In the genomic region with DNA sequence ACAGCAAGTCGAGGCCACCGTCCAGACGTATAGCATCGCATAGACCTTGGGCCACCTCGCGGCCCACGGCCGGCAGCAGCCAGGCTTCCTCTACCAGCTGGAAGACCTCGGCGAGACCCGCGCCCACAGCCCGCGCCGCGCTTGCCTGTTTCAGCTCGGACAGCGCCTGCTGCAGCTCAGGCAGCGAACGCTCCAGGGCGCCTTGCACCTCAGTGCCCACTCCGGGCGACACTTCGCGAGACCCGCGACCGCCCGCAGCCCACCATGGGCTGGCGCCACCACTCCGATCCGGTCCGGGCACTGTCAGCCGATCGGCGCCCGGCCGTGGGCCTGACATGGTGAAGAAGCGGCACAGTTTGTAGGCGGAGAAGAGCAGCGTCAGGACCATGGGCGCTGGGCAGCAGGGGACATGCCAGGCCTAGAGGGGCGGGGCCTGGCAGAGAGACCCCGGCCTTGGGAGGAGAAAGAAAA, we compare ENCODE assay signal across 8 mouse cellular contexts. TPM values are rescaled to one million over a fixed set of nuclear protein-coding genes. Genes with fewer than 3 reads are reported as not detected.
DNase-seq lines count a peak whose midpoint lies in the region; ATAC-seq and TF ChIP-seq lines count a peak whose summit lies in the region.

No protein-coding gene starts in this region.

- peak overlapping the region; percentile 43 for H3K4me3 ChIP-seq in embryonic fibroblast, embryonic 13.5 days (ENCODE audit: insufficient read depth, low read length)
- H3K4me3 ChIP-seq in intestine, embryonic 16.5 days (ENCODE audit: low read length): peak overlapping the region; percentile 56
- H3K4me3 ChIP-seq in liver, embryonic 16.5 days (ENCODE audit: low read depth, low read length): peak overlapping the region; percentile 53

- H3K9me3 ChIP-seq in intestine, embryonic 16.5 days (ENCODE audit: control insufficient read depth, low read length): no peaks in the 10 kb centered on the region
- H3K9me3 ChIP-seq in liver, embryonic 16.5 days (replicated peaks; ENCODE audit: control insufficient read depth, low read length): no peaks in the 10 kb centered on the region

- peak overlapping the region; percentile 96 for H3K4me2 ChIP-seq in intestine, embryonic 16.5 days (ENCODE audit: low read depth, low read length)
- H3K4me2 ChIP-seq in liver, embryonic 16.5 days (ENCODE audit: low read depth, low read length): peak overlapping the region; percentile 57

- no peaks in the 10 kb centered on the region for H3K36me3 ChIP-seq in intestine, embryonic 16.5 days (ENCODE audit: control insufficient read depth, insufficient read depth, low read length)
- no peaks in the 10 kb centered on the region for H3K36me3 ChIP-seq in liver, embryonic 16.5 days (ENCODE audit: control insufficient read depth, insufficient read depth)

- no peaks in the 10 kb centered on the region for H3K4me1 ChIP-seq in embryonic fibroblast, embryonic 13.5 days (ENCODE audit: control insufficient read depth, insufficient read depth, low read length)
- H3K4me1 ChIP-seq in intestine, embryonic 16.5 days (ENCODE audit: control insufficient read depth, insufficient read depth, low read length): peaks cover 8% of the 10 kb centered on the region
- H3K4me1 ChIP-seq in liver, embryonic 16.5 days (ENCODE audit: control insufficient read depth, low read depth, low read length): peaks cover 13% of the 10 kb centered on the region

- H3K9ac ChIP-seq in intestine, embryonic 16.5 days (ENCODE audit: low read depth, low read length): peak overlapping the region; percentile 57
- no peak overlapping the region for H3K9ac ChIP-seq in liver, embryonic 16.5 days (ENCODE audit: low read depth, low read length)

- no peak for TF ChIP-seq CTCF in embryonic fibroblast, embryonic 13.5 days (IDR thresholded peaks at IDR 0.05; ENCODE audit: borderline replicate concordance, insufficient read depth, low read length)

- WGBS in intestine, embryonic 16.5 days: under 1% methylated on average over 44 of the region's 44 CpGs
- 3% methylated on average over 44 of the region's 44 CpGs for WGBS in liver, embryonic 16.5 days (ENCODE audit: insufficient replicate concordance)

- H3K27ac ChIP-seq in embryonic fibroblast, embryonic 13.5 days (ENCODE audit: insufficient read depth, low read length): no peak overlapping the region
- H3K27ac ChIP-seq in intestine, embryonic 16.5 days (ENCODE audit: low read length): no peak overlapping the region
- H3K27ac ChIP-seq in liver, embryonic 16.5 days (ENCODE audit: low read length): no peak overlapping the region

- no peak for TF ChIP-seq POLR2A in embryonic fibroblast, embryonic 13.5 days (IDR thresholded peaks at IDR 0.05; ENCODE audit: low read depth, low read length)

- peak; percentile 18 for DNase-seq in kidney, adult 18-20 months
- no peak for DNase-seq in kidney, adult 11 months
- peak; percentile 35 for DNase-seq in adrenal gland, adult 2 months
- DNase-seq in right cerebral cortex, postnatal 25 days: peak; percentile 63
- no peak for DNase-seq in urinary bladder, postnatal 25 days (ENCODE audit: low spot score)

- peaks cover 26% of the 10 kb centered on the region for H3K27me3 ChIP-seq in intestine, embryonic 16.5 days (replicated peaks; ENCODE audit: control insufficient read depth, insufficient read depth, low read length)
- H3K27me3 ChIP-seq in liver, embryonic 16.5 days (ENCODE audit: control insufficient read depth, insufficient read depth, low read depth, low read length): peaks cover 49% of the 10 kb centered on the region

- peak; percentile 51 for ATAC-seq in intestine, embryonic 16.5 days
- no peak for ATAC-seq in liver, embryonic 16.5 days (ENCODE audit: low read depth)

RNA-seq across cellular contexts. Expression of gene Sarm1, which starts 0.4 kb away (rescaled TPM):
- total RNA-seq in adrenal gland, adult 2 months (2021): 1 to 10 TPM; 5.3 to 8.2 TPM
- polyA plus RNA-seq in adrenal gland, adult 2 months (2012; rRNA removed): 2.3 and 3.0 TPM in 2 replicates
- 0.33 and 0.97 TPM in 2 replicates for polyA plus RNA-seq in embryonic fibroblast, embryonic 13.5 days (2011; ENCODE audit: insufficient read length, low read depth, missing spikeins)
- polyA plus RNA-seq in intestine, embryonic 16.5 days (2015; fragmentation: Nextera tagmentation; extraction: Ambion mirVana): 1.6 and 2.1 TPM in 2 replicates
- polyA plus RNA-seq in liver, embryonic 16.5 days (2015; fragmentation: Nextera tagmentation; extraction: Ambion mirVana): 0.12 and 0.14 TPM in 2 replicates

RNA-seq across cellular contexts. Expression of gene Vtn, which starts 1.8 kb away (rescaled TPM):
- 1 to 10 TPM; 3.0 to 7.7 TPM for total RNA-seq in adrenal gland, adult 2 months (2021)
- polyA plus RNA-seq in adrenal gland, adult 2 months (2012; rRNA removed): 1.8 and 2.8 TPM in 2 replicates
- polyA plus RNA-seq in embryonic fibroblast, embryonic 13.5 days (2011; ENCODE audit: insufficient read length, low read depth, missing spikeins): not detected in 2 replicates
- polyA plus RNA-seq in intestine, embryonic 16.5 days (2015; fragmentation: Nextera tagmentation; extraction: Ambion mirVana): 18.1 and 29.3 TPM in 2 replicates
- polyA plus RNA-seq in liver, embryonic 16.5 days (2015; fragmentation: Nextera tagmentation; extraction: Ambion mirVana): 977 and 1,120 TPM in 2 replicates

RNA-seq across cellular contexts. Expression of gene Sebox, which starts 6.1 kb away (rescaled TPM):
- not detected for total RNA-seq in adrenal gland, adult 2 months (2021)
- not detected in 2 replicates for polyA plus RNA-seq in adrenal gland, adult 2 months (2012; rRNA removed)
- not detected in 2 replicates for polyA plus RNA-seq in embryonic fibroblast, embryonic 13.5 days (2011; ENCODE audit: insufficient read length, low read depth, missing spikeins)
- not detected in 2 replicates for polyA plus RNA-seq in intestine, embryonic 16.5 days (2015; fragmentation: Nextera tagmentation; extraction: Ambion mirVana)
- polyA plus RNA-seq in liver, embryonic 16.5 days (2015; fragmentation: Nextera tagmentation; extraction: Ambion mirVana): 0.25 and 0.26 TPM in 2 replicates

RNA-seq across cellular contexts. Expression of gene Tmem199, which starts 14.9 kb away (rescaled TPM):
- total RNA-seq in adrenal gland, adult 2 months (2021): 10 to 100 TPM; 22.0 to 26.8 TPM
- polyA plus RNA-seq in adrenal gland, adult 2 months (2012; rRNA removed): 6.9 and 8.8 TPM in 2 replicates
- 16.6 and 19.5 TPM in 2 replicates for polyA plus RNA-seq in embryonic fibroblast, embryonic 13.5 days (2011; ENCODE audit: insufficient read length, low read depth, missing spikeins)
- 60.6 and 62.2 TPM in 2 replicates for polyA plus RNA-seq in intestine, embryonic 16.5 days (2015; fragmentation: Nextera tagmentation; extraction: Ambion mirVana)
- 17.0 and 17.2 TPM in 2 replicates for polyA plus RNA-seq in liver, embryonic 16.5 days (2015; fragmentation: Nextera tagmentation; extraction: Ambion mirVana)

RNA-seq across cellular contexts. Expression of gene Poldip2, which starts 14.9 kb away (rescaled TPM):
- total RNA-seq in adrenal gland, adult 2 months (2021): 100 to 1,000 TPM; 151 to 168 TPM
- polyA plus RNA-seq in adrenal gland, adult 2 months (2012; rRNA removed): 94.8 and 108 TPM in 2 replicates
- polyA plus RNA-seq in embryonic fibroblast, embryonic 13.5 days (2011; ENCODE audit: insufficient read length, low read depth, missing spikeins): 61.9 and 68.9 TPM in 2 replicates
- 135 and 146 TPM in 2 replicates for polyA plus RNA-seq in intestine, embryonic 16.5 days (2015; fragmentation: Nextera tagmentation; extraction: Ambion mirVana)
- polyA plus RNA-seq in liver, embryonic 16.5 days (2015; fragmentation: Nextera tagmentation; extraction: Ambion mirVana): 62.5 and 63.6 TPM in 2 replicates

Comparison
In these comparisons a context has a peak if more than half of its experiments do, and no peak if none do; other contexts are left out.
1. DNase-seq: peak in kidney, adult 18-20 months (single experiment), adrenal gland, adult 2 months (single experiment) and right cerebral cortex, postnatal 25 days (single experiment); none in kidney, adult 11 months (single experiment) and urinary bladder, postnatal 25 days (single experiment).
2. RNA of gene Vtn, which starts 1.8 kb away (polyA plus RNA-seq): 977 to 1,120 TPM in liver, embryonic 16.5 days; 18.1 to 29.3 TPM in intestine, embryonic 16.5 days, 1.8 to 2.8 TPM in adrenal gland, adult 2 months and not detected in embryonic fibroblast, embryonic 13.5 days; every median in the first group is over 10 times any median in the second.
3. Peak in every context shown above with its lines, with median percentiles within 50 percentile points of each other: H3K4me3 ChIP-seq.